ENCODE assay signal across 29 mouse cellular contexts in genomic region chr2:116914636-116915035, GRCm38 (mm10). TPM values are rescaled to one million over a fixed set of nuclear protein-coding genes. Genes with fewer than 3 reads are reported as not detected.
DNase-seq lines count a peak whose midpoint lies in the region; ATAC-seq lines count a peak whose summit lies in the region.
"Had no signal": no experiment of that assay in that cellular context is flagged by ENCODE, and none has a peak within 500 bp of the region (broad histone marks: within the 10 kb centered on the region; RNA-seq: fewer than 3 reads in every experiment).

No protein-coding gene starts in this region.

- H3K27ac ChIP-seq in midbrain, embryonic 10.5 days (replicated peaks): no peak overlapping the region
- H3K27ac ChIP-seq: embryonic facial prominence, embryonic 15.5 days; forebrain, embryonic 10.5 days; gastrocnemius, adult 2 months; heart, embryonic 13.5 days; hindbrain, embryonic 12.5 days had no signal

- H3K9me3 ChIP-seq in midbrain, embryonic 10.5 days (replicated peaks): no peaks in the 10 kb centered on the region
- H3K9me3 ChIP-seq: embryonic facial prominence, embryonic 15.5 days; forebrain, embryonic 10.5 days; G1E; heart, embryonic 13.5 days; hindbrain, embryonic 12.5 days had no signal

- H3K27me3 ChIP-seq in midbrain, embryonic 10.5 days (ENCODE audit: low read depth, poor library complexity, severe bottlenecking): peaks cover 13% of the 10 kb centered on the region
- H3K27me3 ChIP-seq: embryonic facial prominence, embryonic 15.5 days; hindbrain, embryonic 12.5 days had no signal

- ATAC-seq in frontal cortex, adult (ENCODE audit: low TSS enrichment): peak; percentile 36
- ATAC-seq: CD4-positive, CD25-positive, alpha-beta regulatory T cell, adult 4 months; forebrain, embryonic 14.5 days; hindbrain, embryonic 16.5 days had no signal

- no peak overlapping the region for H3K4me3 ChIP-seq in midbrain, embryonic 10.5 days
- H3K4me3 ChIP-seq: embryonic facial prominence, embryonic 15.5 days; erythroblast, embryonic 14.5 days; forebrain, embryonic 10.5 days; gastrocnemius, adult 2 months; heart, embryonic 13.5 days; hindbrain, embryonic 12.5 days had no signal

- intact Hi-C loops in left cerebral cortex, postnatal 10 days (cut with DNase I): loop anchor here (5.0 kb wide), 2 partner anchors 48 to 103 kb away; no protein-coding TSS in a partner anchor

- 81% methylated on average over 4 of the region's 4 CpGs for WGBS in midbrain, embryonic 10.5 days

- no peak for DNase-seq in frontal cortex, postnatal 25 days (ENCODE audit: low spot score in 2 of 2)
- peak; percentile 53 to 56 for DNase-seq in left cerebral cortex, adult 18-20 months (ENCODE audit: low spot score in 2 of 2)
- no peak for DNase-seq in left cerebral cortex, postnatal 10 days (ENCODE audit: extremely low spot score in 1 of 2, low spot score in 2 of 2)
- peak; percentile 49 to 51 for DNase-seq in right cerebral cortex, adult 2 months (ENCODE audit: low spot score in 2 of 2)
- DNase-seq in right cerebral cortex, postnatal 10 days (ENCODE audit: low spot score in 2 of 2): no peak
- peak; percentile 47 for DNase-seq in telencephalon, adult 2 months (ENCODE audit: low read depth, low spot score)
- DNase-seq in midbrain, embryonic 10.5 days (ENCODE audit: low spot score): no peak
- DNase-seq: adrenal gland, adult 8-10 months; B cell, adult 2 months; cerebellum, adult 18-20 months; cerebellum, postnatal 10 days; embryo, embryonic 11 days had no signal

- no peaks in the 10 kb centered on the region for H3K36me3 ChIP-seq in midbrain, embryonic 10.5 days
- H3K36me3 ChIP-seq: embryonic facial prominence, embryonic 15.5 days; forebrain, embryonic 10.5 days; G1E; heart, embryonic 13.5 days; hindbrain, embryonic 12.5 days had no signal

- no peaks in the 10 kb centered on the region for H3K4me1 ChIP-seq in midbrain, embryonic 10.5 days
- H3K4me1 ChIP-seq: embryonic facial prominence, embryonic 15.5 days; forebrain, embryonic 10.5 days; hindbrain, embryonic 12.5 days had no signal

RNA-seq across cellular contexts. Expression of gene Tmco5, which starts 36.1 kb away (rescaled TPM):
- 1 to 10 TPM; 2.5 to 2.9 TPM for total RNA-seq in left cerebral cortex, adult 18-20 months (2021)
- 1 to 10 TPM; 2.3 to 2.7 TPM for total RNA-seq in left cerebral cortex, postnatal 10 days (2021)
- polyA plus RNA-seq in midbrain, embryonic 10.5 days (2016; fragmentation: Nextera tagmentation; extraction: Ambion mirVana): not detected in 2 replicates
- total RNA-seq: adrenal gland, adult 8-10 months; adrenal gland, postnatal 36 days; G1E; gastrocnemius, adult 2 months; gastrocnemius, postnatal 25 days; granulocyte monocyte progenitor cell, adult 5-6 weeks; heart, postnatal 4 days had no signal
- polyA plus RNA-seq: CD4-positive, CD25-positive, alpha-beta regulatory T cell, adult 4 months; embryonic facial prominence, embryonic 11.5 days; embryonic facial prominence, embryonic 15.5 days; erythroblast, embryonic 14.5 days; forebrain, embryonic 10.5 days; forebrain, embryonic 14.5 days; G1E; heart, embryonic 13.5 days; heart, postnatal 0 days; hindbrain, embryonic 12.5 days; hindbrain, embryonic 16.5 days had no signal

Comparison
In these comparisons a context has a peak if more than half of its experiments do, and no peak if none do; other contexts are left out.
1. DNase-seq: peak in left cerebral cortex, adult 18-20 months (2 of 2), right cerebral cortex, adult 2 months (2 of 2) and telencephalon, adult 2 months (single experiment); none in frontal cortex, postnatal 25 days (0 of 2), left cerebral cortex, postnatal 10 days (0 of 2), right cerebral cortex, postnatal 10 days (0 of 2) and midbrain, embryonic 10.5 days (single experiment).